Mouse (Mus musculus) right cerebral cortex, postnatal 36 days (tissue): ENCODE measurements around the gene Bex6.

ENCODE experiments used
- DNase-seq, 2 experiments: peaks; one replicate each; pipeline ENCODE4 v3.0.0; 2022; ENCODE audit warnings: low spot score in 2 of 2, mixed read lengths in 1 of 2

Bex6 gene

GRCm38 (mm10) chr16:32179333-32179901 is at the start of gene Bex6:
Gene Bex6, plus strand, starts transcription at chr16:32179823.
- DNase-seq, result no peak

GRCm38 (mm10) chr16:32130190-32130826 is 49.3 kb upstream of the Bex6 start:
- DNase-seq, result no peak

- DNase-seq, result no peak
Measured at GRCm38 (mm10) chr16:32133148-32133547, 46.5 kb upstream of the Bex6 start.

GRCm38 (mm10) chr16:32135842-32136357 is 43.7 kb upstream of the Bex6 start:
- no peak for DNase-seq

GRCm38 (mm10) chr16:32138954-32139353 is 40.7 kb upstream of the Bex6 start:
- DNase-seq, result no peak

GRCm38 (mm10) chr16:32143766-32144165 is 35.9 kb upstream of the Bex6 start:
- no peak for DNase-seq

GRCm38 (mm10) chr16:32144592-32144991 is 35.0 kb upstream of the Bex6 start:
- DNase-seq, result no peak

- no peak for DNase-seq
Measured at GRCm38 (mm10) chr16:32147589-32148207, 31.9 kb upstream of the Bex6 start.

- no peak for DNase-seq
Measured at GRCm38 (mm10) chr16:32153976-32154375, 25.6 kb upstream of the Bex6 start.

GRCm38 (mm10) chr16:32154437-32154836 is 25.2 kb upstream of the Bex6 start:
- DNase-seq, result peak; percentile 77 to 82

- DNase-seq, result no peak
Measured at GRCm38 (mm10) chr16:32156719-32157118, 22.9 kb upstream of the Bex6 start.

- DNase-seq, result no peak
Measured at GRCm38 (mm10) chr16:32157369-32157768, 22.3 kb upstream of the Bex6 start.

- DNase-seq, result no peak
Measured at GRCm38 (mm10) chr16:32158966-32159365, 20.7 kb upstream of the Bex6 start.

- DNase-seq, result no peak
Measured at GRCm38 (mm10) chr16:32160742-32161323, 18.8 kb upstream of the Bex6 start.

GRCm38 (mm10) chr16:32163392-32163791 is 16.2 kb upstream of the Bex6 start:
- no peak for DNase-seq

- DNase-seq, result no peak
Measured at GRCm38 (mm10) chr16:32163891-32164290, 15.7 kb upstream of the Bex6 start.

- no peak for DNase-seq
Measured at GRCm38 (mm10) chr16:32164396-32165027, 15.1 kb upstream of the Bex6 start.

- peak; percentile 50 to 59 for DNase-seq
Measured at GRCm38 (mm10) chr16:32165281-32165821, 14.3 kb upstream of the Bex6 start, which contains the start of gene Nrros. Gene Nrros, minus strand, starts transcription at chr16:32165594.

- DNase-seq, result peak in 1 of 2 experiments; percentile 52
Measured at GRCm38 (mm10) chr16:32167819-32168545, 11.6 kb upstream of the Bex6 start.

GRCm38 (mm10) chr16:32171031-32171731 is 8.4 kb upstream of the Bex6 start:
- DNase-seq, result no peak
